Mouse (Mus musculus): Measurements from ENCODE around the gene Plpp1. TPM values are rescaled to one million over a fixed set of nuclear protein-coding genes. Genes with fewer than 3 reads are reported as not detected.

Plpp1 gene
- polyA plus RNA-seq, 1 experiment from 2014 or later, result 46.9 TPM

GRCm38 (mm10) chr13:112840241-112841087 is 39.9 kb downstream of the Plpp1 start:
- Histone ChIP-seq H3K27me3 (no peaks in the 10 kb centered on the region), H3K36me3 (peaks cover 9% of the 10 kb centered on the region), H3K27ac (no peak overlapping the region), H3K9me3 (no peaks in the 10 kb centered on the region), H3K9ac (no peak overlapping the region), H3K4me3 (no peak overlapping the region), H3K4me1 (peaks cover 4% of the 10 kb centered on the region; the same call in 1 of the 2 replicates), H3K4me2 (no peak overlapping the region)
- ATAC-seq (ENCODE audit: insufficient number of reproducible peaks, insufficient read depth, low FRiP score, low TSS enrichment, low read depth), result no peak
- 88% methylated on average over 16 of the region's 16 CpGs for WGBS

DNA sequence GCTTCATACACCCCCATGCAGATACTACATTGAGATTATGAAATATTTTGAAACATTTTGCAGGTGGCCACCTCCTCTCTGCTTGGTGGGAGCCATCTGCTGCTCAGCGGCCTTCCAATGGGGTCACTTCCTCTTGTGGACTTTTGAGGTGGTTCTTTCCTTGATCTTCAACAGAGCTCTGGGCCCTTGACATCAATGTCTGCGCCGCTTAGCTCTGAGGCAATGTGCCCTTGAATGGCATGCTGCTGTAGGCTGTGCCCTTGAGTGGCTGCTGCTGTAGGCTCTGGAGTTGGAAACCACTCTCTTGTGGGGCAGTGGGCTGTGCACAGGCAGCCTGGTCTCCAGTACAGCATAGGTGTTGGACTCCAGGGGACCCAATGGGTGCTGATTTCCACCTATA is 45.3 kb downstream of the Plpp1 start:
- peaks cover 17% of the 10 kb centered on the region for H3K36me3 ChIP-seq
- H3K4me2 ChIP-seq, result no peak overlapping the region
- ATAC-seq (ENCODE audit: insufficient number of reproducible peaks, insufficient read depth, low FRiP score, low TSS enrichment, low read depth), result no peak
- H3K9ac ChIP-seq, result no peak overlapping the region
- over 99% methylated on average over 3 of the region's 3 CpGs for WGBS
- no peaks in the 10 kb centered on the region for H3K9me3 ChIP-seq
- no peak overlapping the region for H3K4me3 ChIP-seq
- H3K27me3 ChIP-seq, result no peaks in the 10 kb centered on the region
- no peaks in the 10 kb centered on the region for H3K4me1 ChIP-seq
- no peak overlapping the region for H3K27ac ChIP-seq

GRCm38 (mm10) chr13:112853710-112854316 is 53.2 kb downstream of the Plpp1 start:
- no peak overlapping the region for H3K9ac ChIP-seq
- no peaks in the 10 kb centered on the region for H3K4me1 ChIP-seq
- H3K9me3 ChIP-seq, result no peaks in the 10 kb centered on the region
- WGBS, result 77% methylated on average over 17 of the region's 17 CpGs
- H3K27ac ChIP-seq, result no peak overlapping the region
- H3K27me3 ChIP-seq, result no peaks in the 10 kb centered on the region
- peaks cover 10% of the 10 kb centered on the region for H3K36me3 ChIP-seq
- H3K4me3 ChIP-seq, result no peak overlapping the region
- ATAC-seq (ENCODE audit: insufficient number of reproducible peaks, insufficient read depth, low FRiP score, low TSS enrichment, low read depth), result no peak
- no peak overlapping the region for H3K4me2 ChIP-seq

GRCm38 (mm10) chr13:112854402-112854801 is 53.8 kb downstream of the Plpp1 start:
- H3K27me3 ChIP-seq, result no peaks in the 10 kb centered on the region
- ATAC-seq (ENCODE audit: insufficient number of reproducible peaks, insufficient read depth, low FRiP score, low TSS enrichment, low read depth), result no peak
- peaks cover 13% of the 10 kb centered on the region for H3K36me3 ChIP-seq
- H3K4me3 ChIP-seq, result no peak overlapping the region
- no peak overlapping the region for H3K9ac ChIP-seq
- WGBS, result 79% methylated on average over 6 of the region's 6 CpGs
- no peak overlapping the region for H3K27ac ChIP-seq
- no peaks in the 10 kb centered on the region for H3K4me1 ChIP-seq
- H3K9me3 ChIP-seq, result no peaks in the 10 kb centered on the region
- no peak overlapping the region for H3K4me2 ChIP-seq

DNA sequence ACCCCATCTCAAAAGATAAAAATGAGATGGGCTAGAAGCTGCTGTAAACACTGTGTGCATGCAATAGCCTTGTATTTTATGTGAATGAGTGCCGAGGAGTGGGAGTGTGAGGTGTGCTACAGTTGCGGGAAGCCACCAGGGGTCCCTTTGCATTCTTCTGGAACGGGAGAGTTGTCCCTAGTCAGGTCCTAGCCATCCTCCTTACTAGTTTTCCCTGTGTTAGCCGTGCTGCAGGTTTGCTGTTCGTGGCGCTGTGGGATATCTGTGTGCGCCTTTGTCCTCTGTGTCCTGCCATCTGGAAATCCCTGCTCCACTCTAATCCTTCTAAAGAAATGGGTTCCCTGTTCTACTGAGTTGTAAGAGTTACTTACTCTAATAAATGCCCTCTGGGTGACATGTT is 57.3 kb downstream of the Plpp1 start:
- 80% methylated on average over 7 of the region's 7 CpGs for WGBS
- no peak overlapping the region for H3K9ac ChIP-seq
- no peaks in the 10 kb centered on the region for H3K9me3 ChIP-seq

DNA sequence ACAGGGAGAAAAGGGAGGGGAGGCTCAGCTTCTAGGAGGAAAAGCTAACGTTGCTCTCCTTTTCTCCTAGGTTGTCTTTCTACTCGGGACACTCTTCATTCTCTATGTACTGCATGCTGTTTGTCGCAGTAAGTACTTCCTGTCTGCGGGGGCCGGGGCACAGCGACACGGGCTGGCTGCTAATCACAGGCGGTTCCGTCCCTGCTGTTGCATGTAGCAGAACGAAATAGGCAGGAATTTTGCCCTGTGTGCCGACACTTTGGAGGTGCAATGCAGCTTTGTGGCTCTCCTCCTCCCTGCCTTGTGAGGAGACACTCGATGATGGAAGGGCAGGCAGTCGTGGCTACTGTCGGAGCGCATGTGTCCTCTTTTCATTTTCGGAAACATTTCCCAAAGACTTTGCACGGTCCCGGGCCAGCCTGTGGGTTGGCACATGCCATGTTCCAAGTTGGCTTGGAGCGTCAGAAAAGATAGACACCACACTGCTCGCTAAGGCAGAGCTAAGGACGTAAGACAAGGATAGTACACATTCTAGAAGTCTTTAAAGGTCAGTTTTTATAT is 59.1 kb downstream of the Plpp1 start:
- Histone ChIP-seq H3K4me2 (no peak overlapping the region), H3K36me3 (peaks cover 45% of the 10 kb centered on the region), H3K27ac (no peak overlapping the region), H3K9ac (no peak overlapping the region), H3K4me3 (no peak overlapping the region), H3K9me3 (no peaks in the 10 kb centered on the region), H3K4me1 (no peaks in the 10 kb centered on the region), H3K27me3 (no peaks in the 10 kb centered on the region)
- no peak for ATAC-seq (ENCODE audit: insufficient number of reproducible peaks, insufficient read depth, low FRiP score, low TSS enrichment, low read depth)
- WGBS, result 89% methylated on average over 21 of the region's 21 CpGs

More for the DNA sequence above, 57.3 kb downstream of the Plpp1 start:
- Histone ChIP-seq H3K36me3 (peaks cover 30% of the 10 kb centered on the region), H3K27me3 (no peaks in the 10 kb centered on the region), H3K4me2 (no peak overlapping the region), H3K27ac (no peak overlapping the region), H3K4me1 (no peaks in the 10 kb centered on the region), H3K4me3 (no peak overlapping the region)
- no peak for ATAC-seq (ENCODE audit: insufficient number of reproducible peaks, insufficient read depth, low FRiP score, low TSS enrichment, low read depth)

DNA sequence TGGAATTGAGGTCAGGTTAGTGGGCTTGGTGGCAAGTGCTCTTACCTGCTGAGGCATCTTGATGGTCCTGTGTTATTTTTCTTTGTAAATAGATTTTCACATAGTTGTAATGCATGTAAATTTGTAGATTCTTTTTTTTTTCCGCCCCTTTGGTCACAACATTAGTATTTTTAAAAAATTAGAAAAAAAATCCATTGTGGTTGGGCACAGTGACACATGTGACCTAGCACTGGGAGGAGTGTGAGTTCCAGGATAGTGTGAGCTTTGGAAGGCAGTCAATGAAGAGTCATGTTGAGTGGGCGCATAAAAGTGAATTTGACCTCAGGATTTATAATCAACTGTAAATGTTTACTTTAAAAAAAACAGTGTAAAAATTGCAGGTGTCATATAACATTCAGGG is 59.8 kb downstream of the Plpp1 start:
- 79% methylated on average over 2 of the region's 2 CpGs for WGBS
- H3K36me3 ChIP-seq, result peaks cover 51% of the 10 kb centered on the region
- no peaks in the 10 kb centered on the region for H3K9me3 ChIP-seq
- no peaks in the 10 kb centered on the region for H3K4me1 ChIP-seq
- no peak overlapping the region for H3K4me2 ChIP-seq
- no peak for ATAC-seq (ENCODE audit: insufficient number of reproducible peaks, insufficient read depth, low FRiP score, low TSS enrichment, low read depth)
- H3K27ac ChIP-seq, result no peak overlapping the region
- H3K9ac ChIP-seq, result no peak overlapping the region
- no peaks in the 10 kb centered on the region for H3K27me3 ChIP-seq
- no peak overlapping the region for H3K4me3 ChIP-seq

DNA sequence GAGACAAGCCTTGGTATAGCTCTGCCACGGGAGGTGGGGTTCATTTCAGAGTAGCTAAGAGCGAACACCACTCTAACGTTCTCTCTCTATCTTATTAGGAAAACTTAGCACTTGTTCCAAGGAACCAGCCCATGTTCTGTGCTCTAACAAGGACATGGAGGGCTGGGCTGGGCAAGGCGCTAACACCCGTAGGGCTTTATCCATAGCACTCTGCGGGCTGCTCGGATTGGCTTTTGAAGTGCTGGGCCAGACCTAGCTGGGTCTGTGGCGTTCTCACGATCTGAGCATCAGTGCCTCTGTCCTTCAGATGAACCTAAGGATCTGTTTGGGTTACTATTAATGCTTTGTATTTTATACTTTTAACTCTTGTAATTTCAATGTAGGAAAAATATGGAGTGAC is 60.3 kb downstream of the Plpp1 start:
- no peak overlapping the region for H3K4me3 ChIP-seq
- no peak overlapping the region for H3K9ac ChIP-seq
- no peak for ATAC-seq (ENCODE audit: insufficient number of reproducible peaks, insufficient read depth, low FRiP score, low TSS enrichment, low read depth)
- H3K36me3 ChIP-seq, result peaks cover 56% of the 10 kb centered on the region
- 92% methylated on average over 9 of the region's 9 CpGs for WGBS
- H3K27me3 ChIP-seq, result no peaks in the 10 kb centered on the region
- H3K4me1 ChIP-seq, result no peaks in the 10 kb centered on the region
- no peak overlapping the region for H3K27ac ChIP-seq
- H3K9me3 ChIP-seq, result no peaks in the 10 kb centered on the region
- no peak overlapping the region for H3K4me2 ChIP-seq

DNA sequence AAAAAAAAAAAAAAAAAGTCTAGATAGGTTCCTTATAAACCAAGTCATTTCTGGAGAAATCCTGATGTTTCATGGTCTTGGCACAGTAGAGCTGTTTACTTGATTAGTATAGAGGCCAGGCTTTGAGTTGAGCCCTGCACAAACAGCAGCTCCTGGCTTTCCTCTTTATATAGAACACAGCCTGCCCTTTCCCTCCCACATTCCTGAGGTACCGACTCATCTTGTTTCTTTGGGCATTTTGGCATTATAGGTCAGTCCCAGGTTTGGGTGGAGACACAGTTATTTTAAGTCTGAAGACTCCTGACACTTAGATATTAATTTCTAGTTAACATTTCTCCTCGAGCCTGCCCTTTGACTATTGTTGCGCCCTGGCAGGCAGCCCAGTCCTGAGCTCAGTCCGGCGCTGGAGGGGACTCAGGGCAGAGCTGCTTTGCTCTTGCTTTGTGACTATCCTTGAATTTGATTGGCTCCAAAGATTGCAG is 61.3 kb downstream of the Plpp1 start:
- Histone ChIP-seq H3K4me3 (no peak overlapping the region), H3K9me3 (no peaks in the 10 kb centered on the region), H3K27ac (no peak overlapping the region), H3K4me2 (no peak overlapping the region), H3K27me3 (no peaks in the 10 kb centered on the region), H3K36me3 (peaks cover 62% of the 10 kb centered on the region), H3K4me1 (no peaks in the 10 kb centered on the region), H3K9ac (no peak overlapping the region)
- no peak for ATAC-seq (ENCODE audit: insufficient number of reproducible peaks, insufficient read depth, low FRiP score, low TSS enrichment, low read depth)
- 52% methylated on average over 5 of the region's 5 CpGs for WGBS

DNA sequence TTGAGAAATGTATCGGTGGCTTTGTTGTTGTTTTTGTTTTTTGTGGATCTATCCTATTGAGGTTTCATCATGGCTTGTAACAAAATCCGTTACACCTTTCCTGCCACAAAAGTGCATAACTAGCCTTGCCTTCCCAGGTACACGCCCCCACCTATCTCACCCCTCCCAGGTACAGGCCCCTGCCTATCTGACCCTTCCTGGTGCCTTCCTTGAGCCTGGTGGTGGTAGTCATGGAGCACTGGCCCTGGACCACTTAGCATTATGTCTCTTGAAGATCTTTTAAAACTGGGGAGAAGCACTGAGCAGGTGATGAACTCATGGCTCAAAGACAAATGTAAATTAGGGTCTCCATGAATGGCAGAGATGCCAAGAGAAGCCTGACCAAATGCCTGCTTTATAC is 61.8 kb downstream of the Plpp1 start:
- Histone ChIP-seq H3K4me2 (no peak overlapping the region), H3K4me3 (no peak overlapping the region), H3K4me1 (no peaks in the 10 kb centered on the region), H3K9ac (no peak overlapping the region), H3K27me3 (no peaks in the 10 kb centered on the region), H3K9me3 (no peaks in the 10 kb centered on the region), H3K27ac (no peak overlapping the region), H3K36me3 (peaks cover 61% of the 10 kb centered on the region)
- WGBS, result 74% methylated on average over 3 of the region's 3 CpGs
- ATAC-seq (ENCODE audit: insufficient number of reproducible peaks, insufficient read depth, low FRiP score, low TSS enrichment, low read depth), result no peak

- H3K9me3 ChIP-seq, result no peaks in the 10 kb centered on the region
- WGBS, result 92% methylated on average over 1 of the region's 1 CpGs
- ATAC-seq (ENCODE audit: insufficient number of reproducible peaks, insufficient read depth, low FRiP score, low TSS enrichment, low read depth), result no peak
- H3K4me2 ChIP-seq, result no peak overlapping the region
- no peaks in the 10 kb centered on the region for H3K4me1 ChIP-seq
- H3K27me3 ChIP-seq, result no peaks in the 10 kb centered on the region
- peaks cover 68% of the 10 kb centered on the region for H3K36me3 ChIP-seq
- no peak overlapping the region for H3K4me3 ChIP-seq
- no peak overlapping the region for H3K27ac ChIP-seq
- no peak overlapping the region for H3K9ac ChIP-seq
These were observed 62.5 kb downstream of the Plpp1 start for GRCm38 (mm10) chr13:112862978-112863677.

All from embryonic facial prominence, embryonic 13.5 days (tissue).